Mouse (Mus musculus): ENCODE results near the gene Cyp2d9. TPM values are rescaled to one million over a fixed set of nuclear protein-coding genes. Genes with fewer than 3 reads are reported as not detected.

Cyp2d9 gene
- total and polyA plus RNA-seq, 3 experiments: not detected

GRCm38 (mm10) chr15:82403606-82404005 lies 29.6 kb upstream of the Cyp2d9 start:
- no peaks in the 10 kb centered on the region for H3K9me3 ChIP-seq (replicated peaks; ENCODE audit: insufficient read depth, low read length)
- H3K9ac ChIP-seq (ENCODE audit: control insufficient read depth, low read depth, low read length, poor library complexity, severe bottlenecking): no peak overlapping the region
- H3K79me2 ChIP-seq (ENCODE audit: control insufficient read depth, insufficient read depth, low read length, poor library complexity): no peaks in the 10 kb centered on the region
- no peak overlapping the region for H3K4me3 ChIP-seq (ENCODE audit: control insufficient read depth in 1 of 2, insufficient read depth in 1 of 2, low read depth in 2 of 2, low read length in 2 of 2)
- H3K36me3 ChIP-seq (ENCODE audit: control insufficient read depth in 1 of 2, insufficient read depth in 2 of 2, low read length in 2 of 2): no peaks in the 10 kb centered on the region
- H3K4me1 ChIP-seq (ENCODE audit: control insufficient read depth in 1 of 2, insufficient read depth in 2 of 2, low read length in 2 of 2): no peaks in the 10 kb centered on the region
- no peak for TF ChIP-seq NELFE (IDR thresholded peaks at IDR 0.05; ENCODE audit: low read depth, low read length)
- no peak for TF ChIP-seq MAZ (IDR thresholded peaks at IDR 0.05; ENCODE audit: low read depth, low read length)
- no peak for TF ChIP-seq CTCF (IDR thresholded peaks at IDR 0.05 in 2 of 3, conservative IDR thresholded peaks at IDR 0.05 in 1 of 3; ENCODE audit: control insufficient read depth in 1 of 3, insufficient read depth in 1 of 3, low read depth in 2 of 3, low read length in 3 of 3, poor library complexity in 1 of 3, severe bottlenecking in 1 of 3)
- H3K27ac ChIP-seq (ENCODE audit: control insufficient read depth, low read depth, low read length): no peak overlapping the region
- peaks cover 0 to 5% of the 10 kb centered on the region in 2 experiments; a peak in 2 of 4 replicates for H3K27me3 ChIP-seq (ENCODE audit: control insufficient read depth in 1 of 2, insufficient read depth in 2 of 2, low read length in 2 of 2)
- DNase-seq (ENCODE audit: low read depth, low spot score): no peak

DNA sequence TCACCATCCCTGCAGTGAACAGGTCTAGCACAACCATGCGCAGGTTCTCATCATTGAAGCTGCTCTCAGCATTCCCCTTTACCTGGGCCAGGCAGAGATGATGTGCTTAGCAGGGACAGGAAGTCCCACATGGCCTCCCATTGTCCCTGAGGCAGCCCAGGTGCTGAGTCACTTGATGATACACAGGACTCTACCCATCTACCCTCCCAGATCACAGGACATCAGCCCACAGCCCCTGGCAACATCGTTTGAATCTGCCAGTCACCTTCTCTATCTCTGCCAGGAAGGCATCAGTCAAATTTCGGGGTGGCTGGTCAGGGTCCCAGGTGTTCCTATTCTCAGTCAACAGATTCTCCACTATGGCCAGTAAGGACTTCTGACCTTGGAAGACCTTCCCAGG lies 29.1 kb upstream of the Cyp2d9 start:
- H3K27ac ChIP-seq (ENCODE audit: control insufficient read depth, low read depth, low read length): no peak overlapping the region
- no peaks in the 10 kb centered on the region for H3K79me2 ChIP-seq (ENCODE audit: control insufficient read depth, insufficient read depth, low read length, poor library complexity)
- H3K9ac ChIP-seq (ENCODE audit: control insufficient read depth, low read depth, low read length, poor library complexity, severe bottlenecking): no peak overlapping the region
- H3K4me1 ChIP-seq (ENCODE audit: control insufficient read depth in 1 of 2, insufficient read depth in 2 of 2, low read length in 2 of 2): no peaks in the 10 kb centered on the region
- no peaks in the 10 kb centered on the region for H3K36me3 ChIP-seq (ENCODE audit: control insufficient read depth in 1 of 2, insufficient read depth in 2 of 2, low read length in 2 of 2)
- peaks cover 0 to 5% of the 10 kb centered on the region in 2 experiments; a peak in 2 of 4 replicates for H3K27me3 ChIP-seq (ENCODE audit: control insufficient read depth in 1 of 2, insufficient read depth in 2 of 2, low read length in 2 of 2)
- TF ChIP-seq ZKSCAN1 (IDR thresholded peaks at IDR 0.05; ENCODE audit: low read depth, low read length) (no peak), ZNF384 (IDR thresholded peaks at IDR 0.05; ENCODE audit: low read depth, low read length) (no peak), POLR2A (IDR thresholded peaks at IDR 0.05; ENCODE audit: control insufficient read depth in 1 of 2, insufficient read depth in 1 of 2, low read depth in 1 of 2, low read length in 2 of 2, poor library complexity in 1 of 2) (no peak), ELF1 (IDR thresholded peaks at IDR 0.05; ENCODE audit: low read depth, low read length) (no peak), NELFE (IDR thresholded peaks at IDR 0.05; ENCODE audit: low read depth, low read length) (no peak), USF1 (IDR thresholded peaks at IDR 0.05; ENCODE audit: low read depth, low read length) (no peak), MXI1 (IDR thresholded peaks at IDR 0.05; ENCODE audit: low read depth, low read length) (no peak), JUND (IDR thresholded peaks at IDR 0.05; ENCODE audit: low read depth, low read length) (no peak), BHLHE40 (IDR thresholded peaks at IDR 0.05; ENCODE audit: borderline replicate concordance, low read depth, low read length) (no peak), E2F4 (IDR thresholded peaks at IDR 0.05; ENCODE audit: borderline replicate concordance, low read depth, low read length) (no peak), GABPA (IDR thresholded peaks at IDR 0.05; ENCODE audit: low read depth, low read length) (no peak), SMC3 (IDR thresholded peaks at IDR 0.05; ENCODE audit: low read depth, low read length) (no peak), MAZ (IDR thresholded peaks at IDR 0.05; ENCODE audit: low read depth, low read length) (no peak), RCOR1 (IDR thresholded peaks at IDR 0.05; ENCODE audit: low read depth, low read length) (no peak), ZMIZ1 (IDR thresholded peaks at IDR 0.05; ENCODE audit: low read depth, low read length) (no peak), TAL1 (IDR thresholded peaks at IDR 0.05; ENCODE audit: low read length) (no peak), ZC3H11A (IDR thresholded peaks at IDR 0.05; ENCODE audit: low read depth, low read length) (no peak), POLR2AphosphoS5 (IDR thresholded peaks at IDR 0.05; ENCODE audit: borderline replicate concordance, low read depth, low read length) (no peak), MAX (IDR thresholded peaks at IDR 0.05; ENCODE audit: low read length) (no peak)
- no peak overlapping the region for H3K4me3 ChIP-seq (ENCODE audit: control insufficient read depth in 1 of 2, insufficient read depth in 1 of 2, low read depth in 2 of 2, low read length in 2 of 2)
- H3K9me3 ChIP-seq (replicated peaks; ENCODE audit: insufficient read depth, low read length): no peaks in the 10 kb centered on the region
- no peak for DNase-seq (ENCODE audit: low read depth, low spot score)
